Mouse (Mus musculus): ENCODE data around the gene Susd4.

DNA sequence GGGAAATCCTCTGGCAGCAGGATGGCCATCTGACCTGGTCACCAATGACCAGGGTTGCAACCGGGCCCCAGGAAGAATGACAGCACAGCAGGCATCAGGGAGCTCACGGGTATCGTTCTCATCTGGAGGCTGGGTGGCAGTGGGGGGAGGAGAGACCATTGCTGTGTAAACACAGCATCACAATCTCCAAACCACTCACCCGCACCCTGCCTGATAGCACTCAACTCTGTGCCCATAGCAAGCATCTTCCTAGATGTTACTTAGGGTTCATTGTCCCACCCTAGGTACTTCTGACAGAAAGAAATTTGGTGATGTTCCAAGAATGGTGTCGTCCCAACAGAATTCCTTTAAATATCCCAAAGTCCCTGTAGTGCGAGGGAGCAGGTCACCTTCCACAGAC is 133.4 kb downstream of the Susd4 start:
- TF ChIP-seq POLR2AphosphoS2 (IDR thresholded peaks at IDR 0.05; ENCODE audit: low read depth, low read length) = no peak
- no peak for TF ChIP-seq CTCF (conservative IDR thresholded peaks at IDR 0.05 in 1 of 2, IDR thresholded peaks at IDR 0.05 in 1 of 2; ENCODE audit: low read depth in 2 of 2, low read length in 2 of 2)
- no peak for TF ChIP-seq CHD2 (IDR thresholded peaks at IDR 0.05; ENCODE audit: low read length)
- no peak for TF ChIP-seq POLR2A (IDR thresholded peaks at IDR 0.05; ENCODE audit: low read depth, low read length)
- TF ChIP-seq EP300 (IDR thresholded peaks at IDR 0.05; ENCODE audit: low read length) = no peak
- TF ChIP-seq USF2 (conservative IDR thresholded peaks at IDR 0.05; ENCODE audit: low read depth, low read length) = no peak

All from CH12.LX (cell line).